Mouse (Mus musculus) ES-E14 (cell line): Measurements from ENCODE around the gene Ralgps1. TPM values are rescaled to one million over a fixed set of nuclear protein-coding genes. Genes with fewer than 3 reads are reported as not detected.

Source experiments
- DNase-seq: peaks from one replicate; pipeline ENCODE4 v3.0.0-alpha.2; 2013; ENCODE audit warnings: low read depth, low spot score
- H3K27ac ChIP-seq: 2 replicates; pipeline ENCODE4 v1.5.1; 2012; ENCODE audit warnings: low read depth, mild to moderate bottlenecking, low read length, moderate library complexity, mixed read lengths; ENCODE audit not compliant: poor library complexity, insufficient read depth, severe bottlenecking
- H3K36me3 ChIP-seq: 2 replicates; pipeline ENCODE4 v1.6.1; 2012; ENCODE audit warnings: mild to moderate bottlenecking, low read length, moderate library complexity, mixed read lengths; ENCODE audit not compliant: control insufficient read depth, poor library complexity, insufficient read depth, severe bottlenecking
- H3K4me1 ChIP-seq, 2 experiments: fragments of 150-350 bp in 1 of 2; sonication (generic) in 1 of 2; 2 replicates each; pipeline ENCODE4 v1.6.1; 2012; ENCODE audit warnings: low read length in 2 of 2, mild to moderate bottlenecking in 1 of 2, mixed read lengths in 1 of 2; ENCODE audit not compliant: control insufficient read depth in 2 of 2, insufficient read depth in 2 of 2, poor library complexity in 1 of 2
- H3K4me3 ChIP-seq, 2 experiments: fragments of 150-350 bp in 1 of 2; sonication (generic) in 1 of 2; 2 replicates each; pipeline ENCODE4 v1.5.1; 2012; ENCODE audit warnings: low read length in 2 of 2, low read depth in 1 of 2, mild to moderate bottlenecking in 1 of 2, mixed read lengths in 1 of 2; ENCODE audit not compliant: insufficient read depth in 1 of 2, poor library complexity in 1 of 2, severe bottlenecking in 1 of 2
- H3K9ac ChIP-seq: 2 replicates; pipeline ENCODE4 v1.6.1; 2012; ENCODE audit warnings: low read depth, mild to moderate bottlenecking, low read length, mixed read lengths; ENCODE audit not compliant: poor library complexity, insufficient read depth, severe bottlenecking
- H3K9me3 ChIP-seq: fragments of 150-350 bp; sonication (generic); 2 replicates; pipeline ENCODE4 v1.6.1; 2012; ENCODE audit warnings: low read depth, mild to moderate bottlenecking, low read length; ENCODE audit not compliant: control insufficient read depth, insufficient read depth
- CHD2 ChIP-seq: IDR thresholded peaks from 2 replicates; pipeline ENCODE4 v1.6.1; 2014; ENCODE audit warnings: mild to moderate bottlenecking, low read depth, low read length, inconsistent platforms
- HCFC1 ChIP-seq: IDR thresholded peaks from 2 replicates; pipeline ENCODE4 v1.6.1; 2012; ENCODE audit warnings: low read length, inconsistent platforms, borderline replicate concordance; ENCODE audit not compliant: insufficient read depth
- MAFK ChIP-seq: IDR thresholded peaks from 2 replicates; pipeline ENCODE4 v1.6.1; 2014; ENCODE audit warnings: mild to moderate bottlenecking, low read depth, low read length, inconsistent platforms; ENCODE audit not compliant: insufficient read depth
- ZC3H11A ChIP-seq: IDR thresholded peaks from 2 replicates; pipeline ENCODE4 v1.6.1; 2012; ENCODE audit warnings: low read depth, mild to moderate bottlenecking, inconsistent platforms, low read length, borderline replicate concordance
- ZNF384 ChIP-seq: IDR thresholded peaks from 2 replicates; pipeline ENCODE4 v1.6.1; 2012; ENCODE audit warnings: low read depth, low read length, inconsistent platforms
- in situ Hi-C, 2 experiments: fragments of 600-800 bp; cut with MboI; formaldehyde crosslinking; loops; one replicate each; pipeline ENCODE4 v1.15.1; 2025; ENCODE audit warnings: low sequenced_read_pairs in 2 of 2, inconsistent platforms in 1 of 2; ENCODE audit not compliant: unreplicated experiment in 2 of 2
- total RNA-seq: library from RNA; depleted of rRNA; stranded (reverse); fragments of 300-350 nt; gene quantifications from 2 replicates; pipeline ENCODE4 v1.2.3, GENCODE M21; 2012

Gene Ralgps1
- total RNA-seq, 1 experiment, result 5.4 TPM

DNA sequence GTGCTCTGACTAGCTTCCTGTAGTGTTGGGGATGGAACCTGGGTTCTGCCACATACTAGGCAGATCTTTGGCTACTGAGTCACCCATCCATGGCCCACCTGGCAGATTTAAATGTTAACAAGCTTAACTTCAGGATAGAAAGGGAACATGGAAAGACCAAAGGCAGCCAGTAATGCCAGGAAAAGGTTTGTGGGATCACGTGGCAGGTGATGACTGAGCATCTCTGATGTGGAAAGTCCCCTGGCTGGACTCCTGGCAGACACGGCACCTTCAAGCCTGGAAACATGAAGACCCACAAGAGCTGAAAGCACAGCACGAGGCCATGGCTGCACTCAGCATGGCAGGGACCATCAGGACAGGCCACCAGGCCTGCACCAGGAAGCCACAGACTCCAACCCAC, 23.0 kb downstream of the Ralgps1 start:
- no peak for DNase-seq
- in situ Hi-C loops, result no loop called here
- TF ChIP-seq HCFC1, result no peak
- no peak for TF ChIP-seq MAFK
- TF ChIP-seq ZNF384, result no peak
- no peak for TF ChIP-seq ZC3H11A
- no peak for TF ChIP-seq CHD2

GRCm38 (mm10) chr2:33347607-33348006, 23.7 kb downstream of the Ralgps1 start:
- Histone ChIP-seq H3K27ac (no peak overlapping the region), H3K4me3 (no peak overlapping the region), H3K36me3 (no peaks in the 10 kb centered on the region), H3K9me3 (no peaks in the 10 kb centered on the region), H3K9ac (no peak overlapping the region), H3K4me1 (peaks cover 0 to 2% of the 10 kb centered on the region in 2 experiments; a peak in 1 of 4 replicates)
- TF ChIP-seq ZC3H11A (peak; percentile 64; the same call in 1 of the 2 replicates), CHD2 (no peak)
- peak; percentile 43 for DNase-seq
- in situ Hi-C loops, result no loop called here

More for the DNA sequence above, 23.0 kb downstream of the Ralgps1 start:
- H3K4me1 ChIP-seq, result peaks cover 0 to 2% of the 10 kb centered on the region in 2 experiments; a peak in 1 of 4 replicates
- H3K9ac ChIP-seq, result no peak overlapping the region
- no peaks in the 10 kb centered on the region for H3K9me3 ChIP-seq
- H3K4me3 ChIP-seq, result no peak overlapping the region
- no peak overlapping the region for H3K27ac ChIP-seq
- no peaks in the 10 kb centered on the region for H3K36me3 ChIP-seq

GRCm38 (mm10) chr2:33346749-33347148, 24.5 kb downstream of the Ralgps1 start:
- in situ Hi-C loops, result no loop called here
- peaks cover 0 to 2% of the 10 kb centered on the region in 2 experiments; a peak in 1 of 4 replicates for H3K4me1 ChIP-seq
- DNase-seq, result no peak
- H3K9ac ChIP-seq, result no peak overlapping the region
- H3K4me3 ChIP-seq, result no peak overlapping the region
- H3K9me3 ChIP-seq, result no peaks in the 10 kb centered on the region
- H3K27ac ChIP-seq, result no peak overlapping the region
- H3K36me3 ChIP-seq, result no peaks in the 10 kb centered on the region
- TF ChIP-seq ZNF384 (no peak), HCFC1 (no peak), CHD2 (no peak), ZC3H11A (no peak), MAFK (no peak)

GRCm38 (mm10) chr2:33345956-33346355, 25.3 kb downstream of the Ralgps1 start:
- DNase-seq, result no peak
- TF ChIP-seq CHD2 (no peak), MAFK (no peak), HCFC1 (no peak), ZNF384 (no peak), ZC3H11A (no peak)
- H3K9ac ChIP-seq, result no peak overlapping the region
- no peak overlapping the region for H3K27ac ChIP-seq
- H3K9me3 ChIP-seq, result no peaks in the 10 kb centered on the region
- no peak overlapping the region for H3K4me3 ChIP-seq
- H3K36me3 ChIP-seq, result no peaks in the 10 kb centered on the region
- in situ Hi-C loops, result no loop called here
- H3K4me1 ChIP-seq, result peaks cover 0 to 2% of the 10 kb centered on the region in 2 experiments; a peak in 1 of 4 replicates

DNA sequence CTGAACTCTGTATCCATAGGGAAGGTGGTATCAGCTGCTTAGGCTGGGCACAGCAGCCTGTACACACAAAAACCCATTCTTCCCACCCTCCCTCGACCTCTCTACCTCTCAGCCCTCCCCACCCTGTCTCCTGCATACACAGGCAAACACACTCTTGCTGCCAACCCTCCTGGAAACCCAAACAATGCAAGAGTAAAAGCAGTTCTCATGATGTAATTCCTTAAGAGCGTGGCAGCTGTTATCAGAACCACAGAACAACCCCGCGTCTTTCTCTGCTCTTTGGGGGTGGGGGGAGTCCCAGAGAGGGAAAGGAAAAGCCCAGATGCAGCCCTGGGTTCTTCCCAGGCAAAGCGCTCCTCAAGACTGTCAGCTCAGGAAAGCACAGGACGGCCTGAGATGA, 25.8 kb downstream of the Ralgps1 start:
- TF ChIP-seq ZNF384 (no peak), HCFC1 (no peak), ZC3H11A (no peak), MAFK (no peak), CHD2 (no peak)
- no peak overlapping the region for H3K27ac ChIP-seq

More for the DNA sequence above, 25.8 kb downstream of the Ralgps1 start:
- H3K4me1 ChIP-seq, result peaks cover 0 to 2% of the 10 kb centered on the region in 2 experiments; a peak in 1 of 4 replicates
- H3K4me3 ChIP-seq, result no peak overlapping the region
- in situ Hi-C loops, result no loop called here
- no peaks in the 10 kb centered on the region for H3K36me3 ChIP-seq
- DNase-seq, result no peak
- no peaks in the 10 kb centered on the region for H3K9me3 ChIP-seq
- no peak overlapping the region for H3K9ac ChIP-seq
